Mouse (Mus musculus) heart, postnatal 0 days (tissue): ENCODE results near the gene Neurog1. TPM values are rescaled to one million over a fixed set of nuclear protein-coding genes. Genes with fewer than 3 reads are reported as not detected.

ENCODE experiments used
- ATAC-seq: fragments of 200-750 bp; cut with Nextera tagmentation; 2 replicates; pipeline ENCODE4 v1.8.0; 2017; ENCODE audit warnings: low read depth, moderate number of reproducible peaks, moderate library complexity; ENCODE audit not compliant: insufficient read depth
- DNase-seq: peaks from one replicate; pipeline ENCODE4 v3.0.0-alpha.2; 2016; ENCODE audit warnings: low spot score
- H3K27ac ChIP-seq: fragments of 300-500 bp; sonication (generic); 2 replicates; pipeline ENCODE4 v1.5.1; 2014; ENCODE audit warnings: low read depth, mild to moderate bottlenecking
- H3K27me3 ChIP-seq: fragments of 300-500 bp; sonication (generic); 2 replicates; pipeline ENCODE4 v1.6.1; 2014; ENCODE audit warnings: low read length, mixed read lengths; ENCODE audit not compliant: control insufficient read depth, insufficient read depth
- H3K36me3 ChIP-seq: fragments of 300-500 bp; sonication (generic); replicated peaks from 2 replicates; pipeline ENCODE4 v1.6.1; 2014; ENCODE audit warnings: low read length, mixed read lengths; ENCODE audit not compliant: control insufficient read depth, insufficient read depth
- H3K4me1 ChIP-seq: fragments of 300-500 bp; sonication (generic); 2 replicates; pipeline ENCODE4 v1.6.1; 2014; ENCODE audit warnings: antibody characterized with exemption; ENCODE audit not compliant: control insufficient read depth, insufficient read depth
- H3K4me2 ChIP-seq: fragments of 300-500 bp; sonication (generic); 2 replicates; pipeline ENCODE4 v1.6.1; 2014; ENCODE audit warnings: low read depth, mild to moderate bottlenecking, low read length, moderate library complexity
- H3K4me3 ChIP-seq: fragments of 300-500 bp; sonication (generic); 2 replicates; pipeline ENCODE4 v1.5.1; 2014; ENCODE audit warnings: low read depth, low read length
- H3K9ac ChIP-seq: fragments of 300-500 bp; sonication (generic); replicated peaks from 2 replicates; pipeline ENCODE4 v1.6.1; 2014; ENCODE audit warnings: low read depth, low read length, mixed read lengths
- H3K9me3 ChIP-seq: fragments of 300-500 bp; sonication (generic); replicated peaks from 2 replicates; pipeline ENCODE4 v1.6.1; 2016; ENCODE audit warnings: low read length; ENCODE audit not compliant: control insufficient read depth
- CTCF ChIP-seq: IDR thresholded peaks from 2 replicates; pipeline ENCODE4 v1.5.1; 2016; ENCODE audit warnings: antibody characterized with exemption, control low read depth, low read depth
- EP300 ChIP-seq: IDR thresholded peaks from 2 replicates; pipeline ENCODE4 v1.6.1; 2016; ENCODE audit warnings: antibody characterized with exemption, low read depth
- whole genome bisulfite sequencing: fragments of 180-500 bp; shearing (Covaris S2); extraction: QIAGEN DNeasy Blood & Tissue Kit; methylation state at CpG from one replicate; pipeline ENCODE4 v1.1.7; 2014; 5-methylcytosine and 5-hydroxymethylcytosine counted together
- polyA plus RNA-seq: library from polyadenylated mRNA; unstranded; fragments of >200 nt; fragmentation: Nextera tagmentation; extraction: Ambion mirVana; gene quantifications from 2 replicates; pipeline ENCODE4 v1.2.1, GENCODE M21; 2015
- total RNA-seq: library from RNA; depleted of rRNA; stranded (reverse); fragments of >200 nt; gene quantifications from 2 replicates; pipeline ENCODE4 v1.2.3, GENCODE M21; 2014; ENCODE audit warnings: low replicate concordance

Gene Neurog1
- total and polyA plus RNA-seq, 2 experiments from 2014 or later: not detected

DNA sequence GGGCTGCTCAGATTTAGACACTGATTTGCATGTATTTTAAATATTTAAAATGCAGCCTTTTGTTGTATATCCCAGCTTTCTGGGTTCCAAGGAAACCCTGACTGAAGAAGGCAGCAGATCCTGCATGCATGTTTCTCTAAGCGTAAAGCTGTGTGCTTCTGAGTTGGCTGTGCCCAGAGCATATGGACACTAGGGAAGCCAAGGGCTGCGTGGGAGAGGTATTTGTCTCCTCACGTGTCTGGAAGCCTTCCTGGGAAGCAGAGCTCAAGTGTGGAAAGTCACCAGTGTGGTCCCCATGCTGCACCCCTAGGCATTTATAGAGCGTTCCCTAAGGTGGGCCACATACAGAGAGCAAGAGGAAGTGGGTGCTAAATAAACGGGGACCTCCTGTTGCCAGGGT, 13.7 kb upstream of the Neurog1 start:
- Histone ChIP-seq H3K27ac (no peak overlapping the region), H3K4me3 (no peak overlapping the region), H3K4me1 (no peaks in the 10 kb centered on the region), H3K4me2 (no peak overlapping the region), H3K9ac (no peak overlapping the region), H3K27me3 (peaks cover 35% of the 10 kb centered on the region), H3K9me3 (no peaks in the 10 kb centered on the region), H3K36me3 (no peaks in the 10 kb centered on the region)
- DNase-seq: no peak
- no peak for TF ChIP-seq CTCF
- TF ChIP-seq EP300: no peak
- WGBS: 60% methylated on average over 5 of the region's 5 CpGs
- ATAC-seq: no peak

DNA sequence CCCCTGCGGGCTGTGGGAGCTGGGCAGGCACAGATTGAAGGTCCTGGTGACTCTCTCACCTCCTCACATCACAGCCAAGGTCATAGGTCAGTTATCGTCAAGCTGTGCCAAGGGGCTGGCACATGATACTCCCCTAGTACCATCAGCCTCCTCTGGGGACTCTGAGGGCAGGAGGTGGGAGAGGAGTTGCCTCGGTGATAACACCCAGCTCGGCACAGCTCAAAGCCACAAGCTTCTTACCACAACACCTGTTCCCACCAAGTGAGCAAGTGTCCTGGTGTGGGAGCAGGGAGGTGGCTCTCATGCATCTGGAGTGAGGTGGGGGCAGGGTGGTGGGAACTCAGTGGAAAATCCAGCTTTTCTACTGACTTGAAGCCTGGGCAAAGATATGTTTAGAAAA, 10.3 kb upstream of the Neurog1 start:
- H3K4me2 ChIP-seq: no peak overlapping the region
- DNase-seq: no peak
- TF ChIP-seq CTCF: no peak
- no peaks in the 10 kb centered on the region for H3K9me3 ChIP-seq
- no peak overlapping the region for H3K9ac ChIP-seq
- H3K4me1 ChIP-seq: 0 out of 2 replicates have a peak, but pooled peaks cover 2% of the 10 kb centered on the region
- ATAC-seq: no peak
- no peaks in the 10 kb centered on the region for H3K36me3 ChIP-seq
- no peak overlapping the region for H3K4me3 ChIP-seq
- no peak overlapping the region for H3K27ac ChIP-seq
- H3K27me3 ChIP-seq: peaks cover 69% of the 10 kb centered on the region
- 50% methylated on average over 4 of the region's 4 CpGs for WGBS

DNA sequence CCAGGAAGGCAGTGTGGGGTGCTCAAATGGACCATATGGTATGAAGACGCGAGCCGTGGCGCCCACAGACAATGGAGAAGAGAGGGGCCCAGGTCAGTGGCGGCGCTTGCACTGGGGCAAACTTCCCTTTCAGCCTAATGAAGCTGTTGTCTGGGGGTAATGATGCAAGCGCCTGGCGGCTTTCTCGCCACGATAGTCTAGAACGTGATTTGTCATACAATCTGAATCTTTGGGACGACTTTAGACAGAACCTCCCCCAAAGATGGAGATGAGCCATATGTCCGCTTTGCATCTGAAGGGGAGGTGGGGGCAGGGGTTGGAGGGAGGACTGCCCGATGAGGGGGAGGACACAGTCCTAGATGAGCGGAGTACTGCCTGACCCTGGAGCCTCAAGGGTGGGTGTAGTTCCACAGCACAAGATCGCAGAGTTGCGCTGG, 8.4 kb upstream of the Neurog1 start:
- no peak for ATAC-seq
- no peak overlapping the region for H3K4me3 ChIP-seq
- H3K9ac ChIP-seq: no peak overlapping the region
- no peak overlapping the region for H3K27ac ChIP-seq
- no peak overlapping the region for H3K4me2 ChIP-seq
- H3K36me3 ChIP-seq: no peaks in the 10 kb centered on the region
- DNase-seq: no peak
- 4% methylated on average over 17 of the region's 17 CpGs for WGBS
- H3K4me1 ChIP-seq: 0 out of 2 replicates have a peak, but pooled peaks cover 2% of the 10 kb centered on the region
- TF ChIP-seq CTCF: no peak
- TF ChIP-seq EP300: no peak
- peaks cover 88% of the 10 kb centered on the region for H3K27me3 ChIP-seq
- H3K9me3 ChIP-seq: no peaks in the 10 kb centered on the region

DNA sequence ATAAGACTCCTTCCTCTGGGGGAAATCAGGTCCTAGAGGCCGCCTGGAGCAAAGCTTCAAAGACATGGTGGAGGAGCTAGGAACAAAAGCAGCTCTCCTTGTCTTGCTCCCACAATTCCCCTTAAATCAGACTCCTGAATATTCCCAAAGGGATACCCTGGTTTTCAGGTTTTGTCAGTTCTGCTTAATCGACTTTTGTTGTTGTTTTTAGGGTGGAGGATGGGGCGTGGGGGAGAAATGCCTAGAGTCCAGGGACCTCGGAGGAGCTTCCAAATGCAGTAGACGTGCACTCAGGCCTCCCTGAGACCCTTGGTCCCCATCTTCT, 7.9 kb upstream of the Neurog1 start:
- no peaks in the 10 kb centered on the region for H3K9me3 ChIP-seq
- TF ChIP-seq EP300 (no peak), CTCF (no peak)
- no peak overlapping the region for H3K4me3 ChIP-seq
- 3% methylated on average over 5 of the region's 5 CpGs for WGBS
- no peak for DNase-seq
- no peak overlapping the region for H3K9ac ChIP-seq
- no peak overlapping the region for H3K27ac ChIP-seq
- no peak for ATAC-seq
- H3K36me3 ChIP-seq: no peaks in the 10 kb centered on the region
- peaks cover 90% of the 10 kb centered on the region for H3K27me3 ChIP-seq
- no peak overlapping the region for H3K4me2 ChIP-seq
- 0 out of 2 replicates have a peak, but pooled peaks cover 2% of the 10 kb centered on the region for H3K4me1 ChIP-seq

DNA sequence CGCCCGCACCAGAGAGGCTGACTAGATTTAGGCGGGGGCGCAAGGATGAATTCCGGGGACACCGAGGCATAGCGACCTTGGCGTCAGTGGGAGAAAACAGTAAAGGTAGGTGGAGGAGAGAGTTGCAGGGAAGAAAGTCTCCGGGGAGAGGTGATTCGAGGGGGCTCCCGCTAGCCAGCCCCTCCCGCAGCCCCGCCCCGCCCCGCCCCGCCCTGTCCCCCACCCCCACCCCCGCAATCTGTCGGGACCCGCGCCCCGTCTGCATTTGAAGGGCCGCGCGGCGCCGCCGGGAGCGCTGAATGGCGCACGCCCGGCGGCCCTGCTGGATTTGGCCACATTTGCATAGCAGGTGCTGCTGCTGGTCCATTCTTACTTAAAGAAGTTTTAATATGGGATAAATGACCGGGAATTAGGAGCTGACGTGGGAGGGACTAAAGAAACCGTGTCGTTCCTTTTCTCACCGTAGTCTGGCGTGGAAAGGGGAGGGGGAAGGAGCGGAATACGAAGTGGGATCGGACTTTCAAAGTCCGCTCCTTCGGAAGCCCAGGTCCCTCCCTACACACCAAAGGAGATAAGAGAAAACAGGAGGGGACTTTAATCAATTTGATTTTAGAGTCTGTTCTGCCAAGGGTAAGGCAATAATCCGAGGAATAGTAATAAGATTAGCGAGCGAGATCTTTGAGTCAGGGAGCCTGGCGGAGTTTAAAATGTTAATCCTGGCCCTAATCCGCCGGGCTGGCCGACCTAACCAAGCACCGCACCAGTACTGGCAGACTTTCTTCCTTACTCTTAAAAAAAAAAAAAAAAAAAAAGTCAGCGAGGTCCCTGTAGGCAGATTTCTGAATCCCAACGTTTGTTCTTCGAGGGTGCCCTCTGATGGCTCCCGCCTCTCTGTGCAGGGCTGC, 7.3 kb upstream of the Neurog1 start:
- peaks cover 95% of the 10 kb centered on the region for H3K27me3 ChIP-seq
- H3K4me1 ChIP-seq: 0 out of 2 replicates have a peak, but pooled peaks cover 2% of the 10 kb centered on the region
- H3K36me3 ChIP-seq: no peaks in the 10 kb centered on the region
- H3K27ac ChIP-seq: no peak overlapping the region
- no peak for TF ChIP-seq CTCF
- no peak for TF ChIP-seq EP300
- H3K4me3 ChIP-seq: peak overlapping the region; percentile 33
- DNase-seq (no peak), ATAC-seq (no peak)
- no peaks in the 10 kb centered on the region for H3K9me3 ChIP-seq
- H3K9ac ChIP-seq: no peak overlapping the region
- H3K4me2 ChIP-seq: peak overlapping the region; percentile 45
- WGBS: 3% methylated on average over 43 of the region's 55 CpGs
